In genomic region chr1:86441724-86441979, GRCm38 (mm10) we compare ENCODE assay signal across 8 mouse cellular contexts. TPM values are rescaled to one million over a fixed set of nuclear protein-coding genes. Genes with fewer than 3 reads are reported as not detected.
DNase-seq lines count a peak whose midpoint lies in the region; ATAC-seq and TF ChIP-seq lines count a peak whose summit lies in the region.

No protein-coding gene starts in this region.

- DNase-seq in lung, adult 2 months: no peak
- no peak for DNase-seq in lung, postnatal 25 days (ENCODE audit: low spot score)
- DNase-seq in embryonic facial prominence, embryonic 14.5 days (ENCODE audit: low spot score): no peak
- DNase-seq in gastrocnemius, postnatal 10 days: no peak
- DNase-seq in ovary, postnatal 36 days (ENCODE audit: low spot score): no peak
- no peak for DNase-seq in thymus, postnatal 10 days (ENCODE audit: low spot score in 2 of 2)

- H3K9me3 ChIP-seq in embryonic facial prominence, embryonic 14.5 days (ENCODE audit: control insufficient read depth, low read length): no peaks in the 10 kb centered on the region
- no peaks in the 10 kb centered on the region for H3K9me3 ChIP-seq in intestine, embryonic 15.5 days
- no peaks in the 10 kb centered on the region for H3K9me3 ChIP-seq in neural tube, embryonic 13.5 days

- peak overlapping the region; percentile 100 for H3K27ac ChIP-seq in embryonic facial prominence, embryonic 14.5 days (replicated peaks; ENCODE audit: low read depth, low read length)
- peak overlapping the region; percentile 99 for H3K27ac ChIP-seq in intestine, embryonic 15.5 days
- peak overlapping the region; percentile 99 for H3K27ac ChIP-seq in neural tube, embryonic 13.5 days (replicated peaks)

- no peaks in the 10 kb centered on the region for H3K36me3 ChIP-seq in embryonic facial prominence, embryonic 14.5 days (ENCODE audit: control insufficient read depth, insufficient read depth, low read length)
- no peaks in the 10 kb centered on the region for H3K36me3 ChIP-seq in intestine, embryonic 15.5 days
- H3K36me3 ChIP-seq in neural tube, embryonic 13.5 days: no peaks in the 10 kb centered on the region

- WGBS in lung, adult 2 months: 2% methylated on average over 5 of the region's 5 CpGs
- 0% methylated on average over 5 of the region's 5 CpGs for WGBS in embryonic facial prominence, embryonic 14.5 days
- WGBS in intestine, embryonic 15.5 days: 2% methylated on average over 5 of the region's 5 CpGs
- WGBS in neural tube, embryonic 13.5 days: 1% methylated on average over 5 of the region's 5 CpGs

- ATAC-seq in embryonic facial prominence, embryonic 14.5 days (ENCODE audit: low read depth): no peak
- no peak for ATAC-seq in intestine, embryonic 15.5 days
- ATAC-seq in neural tube, embryonic 13.5 days (ENCODE audit: low read depth): no peak; the same call in 1 of the 2 replicates

- peaks cover 11% of the 10 kb centered on the region for H3K4me1 ChIP-seq in lung, adult 2 months (ENCODE audit: control insufficient read depth, insufficient read depth, low read length)
- H3K4me1 ChIP-seq in embryonic facial prominence, embryonic 14.5 days (ENCODE audit: control insufficient read depth, insufficient read depth, low read length): peaks cover 16% of the 10 kb centered on the region
- H3K4me1 ChIP-seq in intestine, embryonic 15.5 days (replicated peaks): peaks cover 42% of the 10 kb centered on the region
- peaks cover 70% of the 10 kb centered on the region for H3K4me1 ChIP-seq in neural tube, embryonic 13.5 days (replicated peaks)

- H3K27me3 ChIP-seq in embryonic facial prominence, embryonic 14.5 days (replicated peaks; ENCODE audit: control insufficient read depth, insufficient read depth, low read length): no peaks in the 10 kb centered on the region
- no peaks in the 10 kb centered on the region for H3K27me3 ChIP-seq in intestine, embryonic 15.5 days (replicated peaks)
- H3K27me3 ChIP-seq in neural tube, embryonic 13.5 days: no peaks in the 10 kb centered on the region

- no peak for TF ChIP-seq CTCF in lung, adult 2 months (IDR thresholded peaks at IDR 0.05; ENCODE audit: insufficient read depth, low read length)

- peak overlapping the region; percentile 63 for H3K4me3 ChIP-seq in lung, adult 2 months (replicated peaks; ENCODE audit: extremely low read depth, low read depth, low read length)
- peak overlapping the region; percentile 51 for H3K4me3 ChIP-seq in embryonic facial prominence, embryonic 14.5 days (ENCODE audit: low read depth, low read length)
- peak overlapping the region; percentile 48 for H3K4me3 ChIP-seq in intestine, embryonic 15.5 days (replicated peaks)
- H3K4me3 ChIP-seq in neural tube, embryonic 13.5 days: peak overlapping the region; percentile 44

- peak overlapping the region; percentile 95 for H3K9ac ChIP-seq in embryonic facial prominence, embryonic 14.5 days (ENCODE audit: low read depth, low read length)
- peak overlapping the region; percentile 82 for H3K9ac ChIP-seq in intestine, embryonic 15.5 days
- peak overlapping the region; percentile 90 for H3K9ac ChIP-seq in neural tube, embryonic 13.5 days

- no peak for TF ChIP-seq POLR2A in lung, adult 2 months (IDR thresholded peaks at IDR 0.05; ENCODE audit: borderline replicate concordance, extremely low read depth, low read depth, low read length)

- H3K4me2 ChIP-seq in embryonic facial prominence, embryonic 14.5 days (ENCODE audit: low read depth, low read length): peak overlapping the region; percentile 97
- H3K4me2 ChIP-seq in intestine, embryonic 15.5 days (replicated peaks): peak overlapping the region; percentile 92
- H3K4me2 ChIP-seq in neural tube, embryonic 13.5 days: peak overlapping the region; percentile 78

RNA-seq across cellular contexts. Expression of gene Tex44, which starts 15.5 kb away (rescaled TPM):
- 0.11 and 0.12 TPM in 2 replicates for polyA plus RNA-seq in lung, adult 2 months (2012; rRNA removed)
- not detected in 2 replicates for polyA plus RNA-seq in embryonic facial prominence, embryonic 14.5 days (2014; fragmentation: Nextera tagmentation; extraction: Ambion mirVana)
- polyA plus RNA-seq in intestine, embryonic 15.5 days (2015; fragmentation: Nextera tagmentation; extraction: Ambion mirVana): not detected in 2 replicates
- polyA plus RNA-seq in neural tube, embryonic 13.5 days (2015; fragmentation: Nextera tagmentation; extraction: Ambion mirVana): not detected in 2 replicates
- not detected for total RNA-seq in gastrocnemius, postnatal 10 days (2021)

RNA-seq across cellular contexts. Expression of gene Nmur1, which starts 15.6 kb away (rescaled TPM):
- polyA plus RNA-seq in lung, adult 2 months (2012; rRNA removed): 2.9 TPM in 2 replicates
- polyA plus RNA-seq in embryonic facial prominence, embryonic 14.5 days (2014; fragmentation: Nextera tagmentation; extraction: Ambion mirVana): not detected in 2 replicates
- 0.27 and 0.36 TPM in 2 replicates for polyA plus RNA-seq in intestine, embryonic 15.5 days (2015; fragmentation: Nextera tagmentation; extraction: Ambion mirVana)
- 0.49 TPM in 1 of 2 replicates, not detected in the other for polyA plus RNA-seq in neural tube, embryonic 13.5 days (2015; fragmentation: Nextera tagmentation; extraction: Ambion mirVana)
- total RNA-seq in gastrocnemius, postnatal 10 days (2021): not detected
